Mouse (Mus musculus) myocyte (in vitro differentiated cells): ENCODE data around the gene Ptrh1. TPM values are rescaled to one million over a fixed set of nuclear protein-coding genes. Genes with fewer than 3 reads are reported as not detected.

ENCODE experiments used
- H3K27me3 ChIP-seq: one replicate; pipeline ENCODE4 v1.6.1; 2011; ENCODE audit not compliant: control insufficient read depth, insufficient read depth, insufficient read length
- H3K36me3 ChIP-seq: one replicate; pipeline ENCODE4 v1.6.1; 2011; ENCODE audit not compliant: control insufficient read depth, insufficient read depth
- H3K4me2 ChIP-seq: one replicate; pipeline ENCODE4 v1.6.1; 2011; ENCODE audit warnings: low read depth, control low read depth
- H3K4me3 ChIP-seq: one replicate; pipeline ENCODE4 v1.5.1; 2011; ENCODE audit warnings: mild to moderate bottlenecking, control low read depth, moderate library complexity
- H3K79me2 ChIP-seq: one replicate; pipeline ENCODE4 v1.6.1; 2011; ENCODE audit not compliant: control insufficient read depth, insufficient read depth
- H3ac ChIP-seq: one replicate; pipeline ENCODE4 v1.6.1; 2011; ENCODE audit not compliant: control insufficient read depth, insufficient read length
- CEBPB ChIP-seq: IDR thresholded peaks from 2 replicates; pipeline ENCODE4 v1.6.1; 2011; ENCODE audit warnings: mild to moderate bottlenecking, moderate library complexity; ENCODE audit not compliant: poor library complexity, insufficient read depth, severe bottlenecking
- E2F4 ChIP-seq: IDR thresholded peaks from one replicate; pipeline ENCODE4 v1.6.1; 2011; ENCODE audit warnings: mild to moderate bottlenecking, control low read depth, moderate library complexity; ENCODE audit not compliant: insufficient read depth
- MAX ChIP-seq: IDR thresholded peaks from one replicate; pipeline ENCODE4 v1.6.1; 2011; ENCODE audit warnings: low read depth, mild to moderate bottlenecking, control low read depth
- MYOD1 ChIP-seq, 3 experiments: IDR thresholded peaks; one replicate each; pipeline ENCODE4 v1.6.1; 2011; ENCODE audit warnings: control low read depth in 2 of 3, low read depth in 2 of 3, mild to moderate bottlenecking in 2 of 3, moderate library complexity in 1 of 3; ENCODE audit not compliant: insufficient read length in 2 of 3, control insufficient read depth in 1 of 3
- MYOG ChIP-seq, 3 experiments: IDR thresholded peaks; one replicate each; pipeline ENCODE4 v1.6.1; 2011; ENCODE audit warnings: control low read depth in 2 of 3, low read depth in 2 of 3, mild to moderate bottlenecking in 2 of 3; ENCODE audit not compliant: insufficient read length in 2 of 3, control insufficient read depth in 1 of 3, insufficient read depth in 1 of 3
- POLR2A ChIP-seq: IDR thresholded peaks from one replicate; pipeline ENCODE4 v1.6.1; 2011; ENCODE audit warnings: low read depth, mild to moderate bottlenecking, control low read depth, moderate library complexity; ENCODE audit not compliant: insufficient read length
- POLR2AphosphoS2 ChIP-seq: IDR thresholded peaks from one replicate; pipeline ENCODE4 v1.6.1; 2011; ENCODE audit warnings: low read depth, control low read depth; ENCODE audit not compliant: insufficient read length
- REST ChIP-seq: IDR thresholded peaks from one replicate; pipeline ENCODE4 v1.6.1; 2011; ENCODE audit warnings: mild to moderate bottlenecking, control low read depth, moderate library complexity; ENCODE audit not compliant: insufficient read depth, insufficient read length
- SRF ChIP-seq: IDR thresholded peaks from one replicate; pipeline ENCODE4 v1.6.1; 2011; ENCODE audit warnings: low read depth; ENCODE audit not compliant: control insufficient read depth, insufficient read length
- TCF12 ChIP-seq: IDR thresholded peaks from one replicate; pipeline ENCODE4 v1.6.1; 2011; ENCODE audit warnings: mild to moderate bottlenecking, control low read depth; ENCODE audit not compliant: poor library complexity, insufficient read depth, severe bottlenecking
- TCF3 ChIP-seq: IDR thresholded peaks from one replicate; pipeline ENCODE4 v1.6.1; 2011; ENCODE audit warnings: low read depth, control low read depth; ENCODE audit not compliant: insufficient read length
- USF1 ChIP-seq: IDR thresholded peaks from one replicate; pipeline ENCODE4 v1.6.1; 2011; ENCODE audit warnings: low read depth, mild to moderate bottlenecking, control low read depth, moderate library complexity
- polyA plus RNA-seq: library from polyadenylated mRNA; unstranded; fragments of >200 nt; fragmentation: generic; extraction: Trizol; gene quantifications from one replicate; pipeline ENCODE4 v1.2.1, GENCODE M21; 2012; ENCODE audit warnings: missing spikeins

Ptrh1 gene
- polyA plus RNA-seq, 1 experiment = 74.1 TPM

DNA sequence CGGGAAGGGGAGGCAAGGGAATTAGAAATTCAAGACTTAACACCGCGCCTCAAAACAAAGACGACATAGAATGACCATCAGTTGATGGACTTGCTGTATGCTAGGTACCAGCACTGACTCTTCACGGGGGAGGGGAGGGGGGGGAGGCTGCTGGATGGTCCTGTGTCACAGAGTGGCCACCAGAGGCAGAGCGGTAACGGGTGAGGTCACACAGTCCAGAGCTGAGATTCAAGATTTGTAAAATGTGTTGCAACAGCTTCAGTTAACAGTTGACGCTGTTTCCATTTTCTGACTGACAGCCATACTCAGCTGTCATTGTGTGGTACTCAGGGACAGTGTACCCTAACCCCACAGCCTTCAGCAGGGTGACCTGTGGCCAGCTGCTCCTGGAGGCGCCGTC, 23.4 kb upstream of the Ptrh1 start:
- no peaks in the 10 kb centered on the region for H3K79me2 ChIP-seq
- no peaks in the 10 kb centered on the region for H3K27me3 ChIP-seq
- H3K36me3 ChIP-seq = no peaks in the 10 kb centered on the region
- H3K4me3 ChIP-seq = no peak overlapping the region
- TF ChIP-seq MAX = no peak
- TF ChIP-seq CEBPB = no peak
- TF ChIP-seq E2F4 = no peak
- no peak for TF ChIP-seq TCF3
- no peak for TF ChIP-seq MYOD1 (IDR thresholded peaks at IDR 0.05; ENCODE audit: control insufficient read depth in 1 of 3, insufficient read length in 2 of 3, low read depth in 2 of 3)
- no peak for TF ChIP-seq REST
- no peak for TF ChIP-seq USF1
- no peak for TF ChIP-seq POLR2A
- TF ChIP-seq TCF12 = no peak
- TF ChIP-seq SRF = no peak
- no peak for TF ChIP-seq MYOG (IDR thresholded peaks at IDR 0.05; ENCODE audit: control insufficient read depth in 1 of 3, insufficient read depth in 1 of 3, insufficient read length in 2 of 3, low read depth in 2 of 3)
- no peak for TF ChIP-seq POLR2AphosphoS2
- no peak overlapping the region for H3ac ChIP-seq
- H3K4me2 ChIP-seq = no peak overlapping the region

DNA sequence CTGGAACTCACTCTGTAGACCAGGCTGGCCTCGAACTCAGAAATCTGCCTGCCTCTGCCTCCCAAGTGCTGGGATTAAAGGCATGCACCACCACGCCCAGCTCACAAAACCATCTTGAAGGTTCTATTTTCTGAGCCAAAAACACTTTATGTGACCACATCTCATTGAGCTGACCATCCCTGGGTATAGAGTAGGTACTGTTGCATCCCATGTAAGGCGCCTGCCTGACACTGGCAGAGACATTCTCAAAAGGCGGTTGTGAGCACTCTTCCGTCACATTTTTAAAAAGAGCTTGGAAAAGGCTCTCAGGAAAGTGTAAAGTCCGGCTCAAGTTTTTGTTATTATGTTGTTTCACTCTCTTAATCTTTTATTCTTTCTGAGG, 18.9 kb upstream of the Ptrh1 start:
- TF ChIP-seq USF1 (no peak), POLR2A (no peak), MYOD1 (IDR thresholded peaks at IDR 0.05; ENCODE audit: control insufficient read depth in 1 of 3, insufficient read length in 2 of 3, low read depth in 2 of 3) (no peak), MAX (no peak), E2F4 (no peak), SRF (no peak), POLR2AphosphoS2 (no peak), MYOG (IDR thresholded peaks at IDR 0.05; ENCODE audit: control insufficient read depth in 1 of 3, insufficient read depth in 1 of 3, insufficient read length in 2 of 3, low read depth in 2 of 3) (no peak), TCF12 (no peak), TCF3 (no peak), CEBPB (no peak), REST (no peak)
- H3ac ChIP-seq = peak overlapping the region; percentile 50
- no peaks in the 10 kb centered on the region for H3K79me2 ChIP-seq
- H3K4me3 ChIP-seq = peak overlapping the region; percentile 34
- H3K27me3 ChIP-seq = no peaks in the 10 kb centered on the region
- H3K4me2 ChIP-seq = peak overlapping the region; percentile 75
- no peaks in the 10 kb centered on the region for H3K36me3 ChIP-seq

DNA sequence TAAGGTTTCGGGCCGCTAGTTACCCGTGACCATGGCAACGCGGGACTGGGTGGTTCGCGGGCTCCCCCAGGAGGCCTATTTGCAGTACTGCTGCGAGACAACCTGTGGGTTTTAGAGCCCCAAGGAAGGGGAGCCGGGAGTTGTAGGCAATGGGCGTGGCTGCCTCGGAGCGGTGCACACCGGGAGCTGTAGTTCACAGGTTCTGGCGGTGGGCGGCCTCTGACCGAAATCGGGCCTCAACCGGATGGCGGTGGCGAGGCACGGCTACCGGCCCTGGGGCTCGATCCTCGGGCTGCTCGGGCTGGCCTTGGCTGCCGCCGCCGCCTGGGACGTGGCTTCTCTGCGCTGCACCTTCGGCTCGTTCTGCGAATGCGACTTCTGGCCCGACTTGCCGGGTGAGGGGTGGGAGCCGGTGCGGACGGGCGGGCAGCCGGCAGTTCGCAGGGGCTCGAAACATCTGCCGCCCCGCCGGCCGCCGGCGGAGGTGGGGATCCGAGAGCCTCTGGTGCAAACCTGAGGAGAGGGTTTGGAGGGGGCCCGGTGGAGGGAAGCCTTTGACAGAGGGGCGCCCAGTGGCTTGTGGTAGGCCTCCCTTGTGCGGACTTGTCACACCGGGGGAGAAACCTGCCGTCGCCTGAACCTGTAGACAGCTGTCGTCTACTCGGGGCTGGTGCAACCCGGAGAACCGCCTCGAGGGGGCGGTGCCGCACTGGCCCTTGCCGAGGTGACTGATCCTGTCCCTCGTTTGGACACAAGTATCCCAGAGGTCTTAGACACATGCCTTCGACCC, 18.3 kb upstream of the Ptrh1 start, which contains the start of gene Tor2a:
Gene Tor2a (plus strand): TSS at position 179 of the 790 bp plus-strand sequence.
- H3K36me3 ChIP-seq = no peaks in the 10 kb centered on the region
- peak within 1 kb of the TSS; percentile 34 for H3K4me3 ChIP-seq
- H3K4me2 ChIP-seq = peak within 1 kb of the TSS; percentile 85
- peak within 1 kb of the TSS; percentile 50 for H3ac ChIP-seq
- TF ChIP-seq TCF3 = no peak
- TF ChIP-seq USF1 = no peak
- TF ChIP-seq POLR2A = peak; percentile 86
- no peak for TF ChIP-seq CEBPB
- peak; percentile 20 to 88 (median 61) for TF ChIP-seq MYOG (IDR thresholded peaks at IDR 0.05; ENCODE audit: control insufficient read depth in 1 of 3, insufficient read depth in 1 of 3, insufficient read length in 2 of 3, low read depth in 2 of 3)
- no peak for TF ChIP-seq REST
- TF ChIP-seq SRF = peak; percentile 71
- TF ChIP-seq E2F4 = no peak
- peak in 2 of 3 experiments; percentile 57 to 88 for TF ChIP-seq MYOD1 (IDR thresholded peaks at IDR 0.05; ENCODE audit: control insufficient read depth in 1 of 3, insufficient read length in 2 of 3, low read depth in 2 of 3)
- TF ChIP-seq TCF12 = no peak
- no peak for TF ChIP-seq MAX
- peak; percentile 79 for TF ChIP-seq POLR2AphosphoS2
- no peaks in the 10 kb centered on the region for H3K79me2 ChIP-seq
- H3K27me3 ChIP-seq = no peaks in the 10 kb centered on the region

DNA sequence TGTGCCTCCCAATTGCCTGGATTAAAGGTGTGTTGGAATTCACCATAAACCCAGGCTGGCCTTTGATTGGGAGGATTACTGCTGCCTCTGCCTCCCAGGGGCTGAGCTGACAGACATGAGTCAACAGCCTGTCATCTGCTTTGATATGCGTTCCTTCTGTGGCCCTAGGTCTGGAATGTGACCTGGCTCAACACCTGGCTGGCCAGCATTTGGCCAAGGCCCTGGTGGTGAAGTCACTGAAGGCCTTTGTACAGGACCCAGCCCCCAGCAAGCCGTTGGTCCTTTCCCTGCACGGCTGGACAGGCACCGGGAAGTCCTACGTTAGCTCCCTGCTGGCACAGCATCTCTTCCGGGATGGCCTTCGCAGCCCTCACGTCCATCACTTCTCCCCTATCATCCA, 17.1 kb upstream of the Ptrh1 start:
- no peaks in the 10 kb centered on the region for H3K27me3 ChIP-seq
- H3ac ChIP-seq = no peak overlapping the region
- H3K4me3 ChIP-seq = no peak overlapping the region
- H3K36me3 ChIP-seq = no peaks in the 10 kb centered on the region
- H3K79me2 ChIP-seq = no peaks in the 10 kb centered on the region
- TF ChIP-seq E2F4 = no peak
- TF ChIP-seq SRF = no peak
- no peak for TF ChIP-seq CEBPB
- TF ChIP-seq POLR2A = no peak
- no peak for TF ChIP-seq MYOG (IDR thresholded peaks at IDR 0.05; ENCODE audit: control insufficient read depth in 1 of 3, insufficient read depth in 1 of 3, insufficient read length in 2 of 3, low read depth in 2 of 3)
- no peak for TF ChIP-seq USF1
- no peak for TF ChIP-seq POLR2AphosphoS2
- TF ChIP-seq REST = no peak
- no peak for TF ChIP-seq TCF12
- TF ChIP-seq MYOD1 (IDR thresholded peaks at IDR 0.05; ENCODE audit: control insufficient read depth in 1 of 3, insufficient read length in 2 of 3, low read depth in 2 of 3) = no peak
- TF ChIP-seq MAX = no peak
- H3K4me2 ChIP-seq = no peak overlapping the region
